Mouse (Mus musculus) MEL (cell line): ENCODE data around the gene Cnst. TPM values are rescaled to one million over a fixed set of nuclear protein-coding genes. Genes with fewer than 3 reads are reported as not detected.

Experiments used
- DNase-seq: peaks from one replicate; pipeline ENCODE4 v3.0.0; 2011; ENCODE audit warnings: low read depth, low spot score
- H3K27ac ChIP-seq: 2 replicates; pipeline ENCODE4 v1.5.1; 2012; ENCODE audit warnings: low read depth, mild to moderate bottlenecking, control low read depth, low read length, moderate library complexity; ENCODE audit not compliant: control insufficient read depth
- H3K27me3 ChIP-seq, 2 experiments: fragments of 150-350 bp in 1 of 2; sonication (generic) in 1 of 2; 2 replicates each; pipeline ENCODE4 v1.6.1; 2012; ENCODE audit warnings: low read length in 2 of 2, mild to moderate bottlenecking in 2 of 2, improper control_type of control experiment in 1 of 2, moderate library complexity in 1 of 2; ENCODE audit not compliant: insufficient read depth in 2 of 2, control insufficient read depth in 1 of 2
- H3K36me3 ChIP-seq, 2 experiments: 2 replicates each; pipeline ENCODE4 v1.6.1; 2012 to 2014; ENCODE audit warnings: low read length in 2 of 2, improper control_type of control experiment in 1 of 2, inconsistent platforms in 1 of 2, mild to moderate bottlenecking in 1 of 2; ENCODE audit not compliant: insufficient read depth in 2 of 2, control insufficient read depth in 1 of 2
- H3K4me1 ChIP-seq, 2 experiments: fragments of 150-350 bp in 1 of 2; sonication (generic) in 1 of 2; 2 replicates each; pipeline ENCODE4 v1.6.1; 2012; ENCODE audit warnings: low read length in 2 of 2, improper control_type of control experiment in 1 of 2, mild to moderate bottlenecking in 1 of 2; ENCODE audit not compliant: insufficient read depth in 2 of 2, control insufficient read depth in 1 of 2
- H3K4me3 ChIP-seq, 2 experiments: fragments of 150-350 bp in 1 of 2; sonication (generic) in 1 of 2; 2 replicates each; pipeline ENCODE4 v1.5.1; 2012; ENCODE audit warnings: low read depth in 2 of 2, low read length in 2 of 2, mild to moderate bottlenecking in 2 of 2, moderate library complexity in 2 of 2, control low read depth in 1 of 2, improper control_type of control experiment in 1 of 2; ENCODE audit not compliant: control insufficient read depth in 1 of 2, insufficient read depth in 1 of 2
- H3K79me2 ChIP-seq: 2 replicates; pipeline ENCODE4 v1.6.1; 2012; ENCODE audit warnings: mild to moderate bottlenecking, low read length, moderate library complexity; ENCODE audit not compliant: control insufficient read depth, poor library complexity, insufficient read depth
- H3K9ac ChIP-seq: 2 replicates; pipeline ENCODE4 v1.6.1; 2012; ENCODE audit warnings: low read depth, mild to moderate bottlenecking, control low read depth, low read length, moderate library complexity; ENCODE audit not compliant: control insufficient read depth, poor library complexity, severe bottlenecking
- H3K9me3 ChIP-seq: fragments of 150-350 bp; sonication (generic); replicated peaks from 2 replicates; pipeline ENCODE4 v1.6.1; 2012; ENCODE audit warnings: mild to moderate bottlenecking, low read length, improper control_type of control experiment, moderate library complexity; ENCODE audit not compliant: insufficient read depth
- BHLHE40 ChIP-seq: IDR thresholded peaks from 2 replicates; pipeline ENCODE4 v1.6.1; 2012; ENCODE audit warnings: low read depth, mild to moderate bottlenecking, inconsistent platforms, low read length, improper control_type of control experiment, borderline replicate concordance
- CHD1 ChIP-seq: IDR thresholded peaks from 2 replicates; pipeline ENCODE4 v1.6.1; 2012; ENCODE audit warnings: low read depth, mild to moderate bottlenecking, inconsistent platforms, low read length, improper control_type of control experiment
- CTCF ChIP-seq, 3 experiments: IDR thresholded peaks in 2 of 3; conservative IDR thresholded peaks in 1 of 3; 2 replicates each; pipeline ENCODE4 v1.5.1; 2011 to 2012; ENCODE audit warnings: low read length in 3 of 3, low read depth in 2 of 3, mild to moderate bottlenecking in 2 of 3, improper control_type of control experiment in 1 of 3, inconsistent platforms in 1 of 3, mixed read lengths in 1 of 3, moderate library complexity in 1 of 3; ENCODE audit not compliant: control insufficient read depth in 1 of 3, insufficient read depth in 1 of 3, poor library complexity in 1 of 3, severe bottlenecking in 1 of 3
- E2F4 ChIP-seq: IDR thresholded peaks from 2 replicates; pipeline ENCODE4 v1.6.1; 2011; ENCODE audit warnings: low read depth, low read length, improper control_type of control experiment, borderline replicate concordance
- ELF1 ChIP-seq: IDR thresholded peaks from 2 replicates; pipeline ENCODE4 v1.6.1; 2014; ENCODE audit warnings: low read depth, mild to moderate bottlenecking, inconsistent platforms, low read length, improper control_type of control experiment, moderate library complexity
- EP300 ChIP-seq, 2 experiments: IDR thresholded peaks; 2 replicates each; pipeline ENCODE4 v1.6.1; 2011; ENCODE audit warnings: improper control_type of control experiment in 2 of 2, low read length in 2 of 2, low read depth in 1 of 2, mild to moderate bottlenecking in 1 of 2
- ETS1 ChIP-seq: IDR thresholded peaks from 2 replicates; pipeline ENCODE4 v1.6.1; 2012; ENCODE audit warnings: low read depth, mild to moderate bottlenecking, inconsistent platforms, low read length, improper control_type of control experiment, moderate library complexity
- JUND ChIP-seq: IDR thresholded peaks from 2 replicates; pipeline ENCODE4 v1.6.1; 2011; ENCODE audit warnings: low read depth, mild to moderate bottlenecking, improper control_type of control experiment, low read length
- MAX ChIP-seq: IDR thresholded peaks from 2 replicates; pipeline ENCODE4 v1.6.1; 2011; ENCODE audit warnings: low read length, improper control_type of control experiment
- MXI1 ChIP-seq: IDR thresholded peaks from 2 replicates; pipeline ENCODE4 v1.6.1; 2011; ENCODE audit warnings: mild to moderate bottlenecking, low read depth, low read length, improper control_type of control experiment
- MYB ChIP-seq: IDR thresholded peaks from 2 replicates; pipeline ENCODE4 v1.6.1; 2011; ENCODE audit warnings: mild to moderate bottlenecking, low read depth, low read length, improper control_type of control experiment
- MYC ChIP-seq: IDR thresholded peaks from 2 replicates; pipeline ENCODE4 v1.6.1; 2011; ENCODE audit warnings: low read depth, mild to moderate bottlenecking, low read length, improper control_type of control experiment, moderate library complexity
- NELFE ChIP-seq: IDR thresholded peaks from 2 replicates; pipeline ENCODE4 v1.6.1; 2011; ENCODE audit warnings: low read depth, low read length, improper control_type of control experiment
- POLR2A ChIP-seq, 2 experiments: IDR thresholded peaks; 2 replicates each; pipeline ENCODE4 v1.6.1; 2011 to 2012; ENCODE audit warnings: low read length in 2 of 2, mild to moderate bottlenecking in 2 of 2, control low read depth in 1 of 2, improper control_type of control experiment in 1 of 2, low read depth in 1 of 2, moderate library complexity in 1 of 2; ENCODE audit not compliant: control insufficient read depth in 1 of 2, insufficient read depth in 1 of 2, poor library complexity in 1 of 2
- SMC3 ChIP-seq: IDR thresholded peaks from 2 replicates; pipeline ENCODE4 v1.6.1; 2011; ENCODE audit warnings: low read depth, low read length, improper control_type of control experiment
- TCF12 ChIP-seq: IDR thresholded peaks from 2 replicates; pipeline ENCODE4 v1.6.1; 2014; ENCODE audit warnings: low read depth, mild to moderate bottlenecking, inconsistent platforms, low read length, improper control_type of control experiment, moderate library complexity
- USF2 ChIP-seq, 2 experiments: IDR thresholded peaks; 2 replicates each; pipeline ENCODE4 v1.6.1; 2011 to 2012; ENCODE audit warnings: improper control_type of control experiment in 2 of 2, low read length in 2 of 2, borderline replicate concordance in 1 of 2, inconsistent platforms in 1 of 2, low read depth in 1 of 2, mild to moderate bottlenecking in 1 of 2; ENCODE audit not compliant: insufficient read depth in 1 of 2
- ZMIZ1 ChIP-seq: IDR thresholded peaks from 2 replicates; pipeline ENCODE4 v1.6.1; 2012; ENCODE audit warnings: low read depth, mild to moderate bottlenecking, inconsistent platforms, low read length, improper control_type of control experiment, moderate library complexity
- polyA plus RNA-seq, 2 experiments: library from polyadenylated mRNA; stranded (reverse) in 1 of 2; unstranded in 1 of 2; fragments of >175 nt in 1 of 2; fragments of >200 nt in 1 of 2; gene quantifications; 2 replicates each; pipeline versions ENCODE4 v1.2.1 to v1.2.4; 2012; ENCODE audit warnings: low replicate concordance in 2 of 2, low read depth in 1 of 2; ENCODE audit not compliant: insufficient read length in 2 of 2, insufficient read depth in 1 of 2, missing spikeins in 1 of 2
- total RNA-seq: library from RNA; depleted of rRNA; stranded (reverse); fragments of 300-350 nt; gene quantifications from 2 replicates; pipeline ENCODE4 v1.2.3, GENCODE M21; 2012; rRNA removed

Gene Cnst
- total and polyA plus RNA-seq, 3 experiments = 10.4 to 12.1 TPM; not detected in 1

DNA sequence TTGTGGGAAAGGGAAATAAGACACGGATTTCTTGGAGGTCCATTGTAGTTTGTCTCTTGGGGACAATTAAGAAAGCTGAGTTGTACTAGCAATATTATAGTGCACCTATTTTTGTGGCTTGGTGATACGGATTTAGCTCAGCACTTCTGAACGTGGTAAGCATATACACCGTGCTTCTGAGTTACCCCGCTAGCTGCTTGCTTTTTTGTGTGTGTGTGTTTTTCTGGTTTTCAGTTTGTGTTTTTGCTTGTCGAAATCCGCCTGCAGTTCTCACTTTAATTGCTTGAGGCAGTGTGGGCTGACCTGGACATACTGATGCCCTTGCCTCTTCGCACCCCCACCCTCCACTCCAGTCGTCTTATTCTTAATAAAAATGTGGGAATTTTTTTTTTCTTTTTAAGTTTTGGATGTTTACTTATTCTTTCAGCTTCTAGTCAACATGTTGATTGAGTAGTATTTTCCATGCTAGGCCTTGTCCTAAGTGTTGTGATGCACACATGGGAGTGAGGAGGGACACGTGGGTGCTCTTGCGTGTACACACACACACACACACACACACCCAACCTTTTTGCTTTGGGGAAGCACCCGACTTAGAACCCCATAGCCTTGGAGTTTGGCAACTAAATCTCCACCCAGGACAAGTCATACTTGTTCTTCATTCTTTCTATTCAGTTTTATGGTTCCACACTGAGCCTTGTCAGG lies 122.8 kb downstream of the Cnst start (continued):
- no peak for TF ChIP-seq ZMIZ1
- TF ChIP-seq MAX = peak; percentile 60
- TF ChIP-seq ETS1 = no peak
- no peak for TF ChIP-seq POLR2A (IDR thresholded peaks at IDR 0.05; ENCODE audit: control insufficient read depth in 1 of 2, insufficient read depth in 1 of 2, low read depth in 1 of 2, low read length in 2 of 2, poor library complexity in 1 of 2)
- TF ChIP-seq SMC3 = no peak
- TF ChIP-seq CTCF (IDR thresholded peaks at IDR 0.05 in 2 of 3, conservative IDR thresholded peaks at IDR 0.05 in 1 of 3; ENCODE audit: control insufficient read depth in 1 of 3, insufficient read depth in 1 of 3, low read depth in 2 of 3, low read length in 3 of 3, poor library complexity in 1 of 3, severe bottlenecking in 1 of 3) = peak in 1 of 3 experiments; percentile 26; a peak in 2 of 6 replicates

DNA sequence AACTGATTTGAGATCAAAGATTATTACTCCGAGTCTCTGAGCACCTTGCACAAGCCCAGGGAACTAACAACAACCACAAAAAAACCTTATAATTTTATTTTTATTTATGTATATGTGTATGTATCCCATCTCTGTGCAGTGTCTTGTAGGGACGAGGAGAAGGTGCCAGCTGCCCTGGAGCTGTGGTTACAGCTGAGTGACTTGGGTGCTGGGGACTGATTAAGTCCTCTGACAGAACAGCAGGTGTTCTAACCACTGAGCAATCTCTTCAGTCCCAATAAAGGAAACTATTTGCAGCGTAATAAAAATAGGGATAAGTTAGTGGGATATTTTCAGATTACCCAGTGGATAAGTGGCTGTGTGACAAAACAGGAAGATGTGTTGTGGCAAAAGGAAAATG lies 128.2 kb downstream of the Cnst start:
- Histone ChIP-seq H3K36me3 (peaks cover 3 to 11% of the 10 kb centered on the region in 2 experiments), H3K9ac (no peak overlapping the region), H3K27me3 (no peaks in the 10 kb centered on the region), H3K79me2 (peaks cover 2% of the 10 kb centered on the region; the same call in 1 of the 2 replicates), H3K27ac (no peak overlapping the region), H3K4me1 (peaks cover 0 to 2% of the 10 kb centered on the region in 2 experiments; a peak in 3 of 4 replicates), H3K4me3 (no peak overlapping the region), H3K9me3 (no peaks in the 10 kb centered on the region)
- TF ChIP-seq USF2 (IDR thresholded peaks at IDR 0.05; ENCODE audit: borderline replicate concordance in 1 of 2, insufficient read depth in 1 of 2, low read depth in 1 of 2, low read length in 2 of 2) (no peak), TCF12 (no peak), SMC3 (no peak), EP300 (IDR thresholded peaks at IDR 0.05; ENCODE audit: low read depth in 1 of 2, low read length in 2 of 2) (no peak)
- DNase-seq = no peak

DNA sequence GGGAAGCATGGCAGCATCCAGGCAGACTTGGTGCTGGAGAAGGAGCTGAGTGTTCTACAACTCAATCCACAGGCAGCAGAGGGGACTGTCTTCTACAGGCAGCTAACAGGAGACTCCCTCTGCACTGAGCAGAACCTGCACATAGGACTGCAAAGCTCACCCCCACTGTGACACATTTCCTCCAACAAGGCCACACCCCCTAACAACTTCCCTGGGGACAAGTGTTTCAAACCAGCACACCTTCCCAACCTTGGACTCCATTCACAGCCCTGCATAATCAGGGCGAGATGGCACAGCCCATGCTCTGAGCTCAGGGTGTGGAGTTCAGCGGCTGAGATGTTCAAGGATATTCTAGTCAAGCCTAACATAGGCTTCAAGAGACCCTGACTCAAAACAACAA lies 130.9 kb downstream of the Cnst start:
- DNase-seq = no peak
- no peak overlapping the region for H3K4me3 ChIP-seq
- peaks cover 0 to 11% of the 10 kb centered on the region in 2 experiments; a peak in 2 of 4 replicates for H3K36me3 ChIP-seq
- H3K27me3 ChIP-seq = no peaks in the 10 kb centered on the region
- H3K4me1 ChIP-seq = no peaks in the 10 kb centered on the region
- no peak overlapping the region for H3K9ac ChIP-seq
- no peaks in the 10 kb centered on the region for H3K79me2 ChIP-seq
- H3K9me3 ChIP-seq = no peaks in the 10 kb centered on the region
- no peak overlapping the region for H3K27ac ChIP-seq
- TF ChIP-seq MYB (no peak), JUND (no peak), NELFE (no peak), CHD1 (no peak), E2F4 (no peak), BHLHE40 (no peak), MAX (no peak), ELF1 (no peak), MXI1 (no peak), USF2 (IDR thresholded peaks at IDR 0.05; ENCODE audit: borderline replicate concordance in 1 of 2, insufficient read depth in 1 of 2, low read depth in 1 of 2, low read length in 2 of 2) (no peak), MYC (no peak), EP300 (IDR thresholded peaks at IDR 0.05; ENCODE audit: low read depth in 1 of 2, low read length in 2 of 2) (no peak)

Other genes starting within 250 kb of the Cnst start
- 17.4 and 18.2 TPM in 2 replicates for gene Smyd3, start 28.3 kb upstream of the Cnst start, total RNA-seq
- gene Smyd3, start 28.3 kb upstream of the Cnst start, polyA plus RNA-seq = 10 to 100 TPM in 1 of 2 experiments, not detected in 1; 13.3 TPM
- 17.3 and 19.3 TPM in 2 replicates for gene Tfb2m, start 103 bp upstream of the Cnst start, total RNA-seq
- 10 to 100 TPM in 1 of 2 experiments, not detected in 1; 20.9 TPM for gene Tfb2m, start 103 bp upstream of the Cnst start, polyA plus RNA-seq
- 18.7 and 18.8 TPM in 2 replicates for gene Sccpdh, start 121.8 kb downstream of the Cnst start, total RNA-seq
- gene Sccpdh, start 121.8 kb downstream of the Cnst start, polyA plus RNA-seq = 10 to 100 TPM in 1 of 2 experiments, not detected in 1; 18.5 TPM
- gene Kif28, start 198.9 kb downstream of the Cnst start, total RNA-seq = 0.03 and 0.27 TPM in 2 replicates
- gene Kif28, start 198.9 kb downstream of the Cnst start, polyA plus RNA-seq = under 1 TPM in 1 of 2 experiments, not detected in 1; 0.13 TPM